Mouse (Mus musculus): ENCODE data around the gene Mcfd2. TPM values are rescaled to one million over a fixed set of nuclear protein-coding genes. Genes with fewer than 3 reads are reported as not detected.

Mcfd2 gene
- polyA plus RNA-seq, 1 experiment from 2014 or later: 57.5 TPM

- Histone ChIP-seq H3K4me3 (peak overlapping the region; percentile 72), H3K4me2 (replicated peaks) (peak overlapping the region; percentile 69), H3K9me3 (peaks cover 7% of the 10 kb centered on the region), H3K4me1 (peaks cover 12% of the 10 kb centered on the region), H3K27ac (replicated peaks) (0 out of 2 replicates have a peak overlapping the region, but pooled peaks have one; percentile 30), H3K9ac (replicated peaks) (peak overlapping the region; percentile 88), H3K27me3 (peaks cover 14% of the 10 kb centered on the region), H3K36me3 (peaks cover 15% of the 10 kb centered on the region)
- 6% methylated on average over 28 of the region's 28 CpGs for WGBS
- ATAC-seq (ENCODE audit: low FRiP score, low read depth): peak; percentile 85; the same call in 1 of the 2 replicates
Observed at GRCm38 (mm10) chr17:87264927-87265791, 576 bp downstream of the Mcfd2 start.

GRCm38 (mm10) chr17:87264054-87264830 lies 1.5 kb downstream of the Mcfd2 start:
- ATAC-seq (ENCODE audit: low FRiP score, low read depth): no peak
- Histone ChIP-seq H3K36me3 (peaks cover 24% of the 10 kb centered on the region), H3K27me3 (peaks cover 14% of the 10 kb centered on the region), H3K4me1 (peaks cover 12% of the 10 kb centered on the region), H3K27ac (replicated peaks) (no peak overlapping the region), H3K9me3 (peaks cover 7% of the 10 kb centered on the region), H3K9ac (replicated peaks) (peak overlapping the region; percentile 88; the same call in 1 of the 2 replicates), H3K4me3 (peak overlapping the region; percentile 72), H3K4me2 (replicated peaks) (peak overlapping the region; percentile 69)
- 94% methylated on average over 11 of the region's 11 CpGs for WGBS

GRCm38 (mm10) chr17:87263401-87263800 lies 2.3 kb downstream of the Mcfd2 start:
- peaks cover 12% of the 10 kb centered on the region for H3K4me1 ChIP-seq
- H3K9me3 ChIP-seq: peaks cover 7% of the 10 kb centered on the region
- ATAC-seq (ENCODE audit: low FRiP score, low read depth): no peak
- H3K27me3 ChIP-seq: peaks cover 14% of the 10 kb centered on the region
- WGBS: 93% methylated on average over 6 of the region's 6 CpGs
- no peak overlapping the region for H3K4me3 ChIP-seq
- no peak overlapping the region for H3K9ac ChIP-seq (replicated peaks)
- H3K36me3 ChIP-seq: peaks cover 29% of the 10 kb centered on the region
- H3K4me2 ChIP-seq (replicated peaks): no peak overlapping the region
- H3K27ac ChIP-seq (replicated peaks): no peak overlapping the region

GRCm38 (mm10) chr17:87255672-87256071 lies 10.1 kb downstream of the Mcfd2 start:
- 89% methylated on average over 16 of the region's 16 CpGs for WGBS
- H3K4me3 ChIP-seq: no peak overlapping the region
- no peaks in the 10 kb centered on the region for H3K4me1 ChIP-seq
- no peak overlapping the region for H3K27ac ChIP-seq (replicated peaks)
- no peak overlapping the region for H3K4me2 ChIP-seq (replicated peaks)
- H3K9me3 ChIP-seq: no peaks in the 10 kb centered on the region; the same call in 1 of the 2 replicates
- no peak for ATAC-seq (ENCODE audit: low FRiP score, low read depth)
- H3K9ac ChIP-seq (replicated peaks): no peak overlapping the region
- H3K36me3 ChIP-seq: peaks cover 71% of the 10 kb centered on the region
- no peaks in the 10 kb centered on the region for H3K27me3 ChIP-seq

GRCm38 (mm10) chr17:87254384-87254783 lies 11.4 kb downstream of the Mcfd2 start:
- Histone ChIP-seq H3K4me2 (replicated peaks) (no peak overlapping the region), H3K4me1 (no peaks in the 10 kb centered on the region), H3K9ac (replicated peaks) (no peak overlapping the region), H3K36me3 (peaks cover 58% of the 10 kb centered on the region), H3K27ac (replicated peaks) (no peak overlapping the region), H3K4me3 (no peak overlapping the region), H3K27me3 (no peaks in the 10 kb centered on the region), H3K9me3 (no peaks in the 10 kb centered on the region)
- ATAC-seq (ENCODE audit: low FRiP score, low read depth): no peak
- WGBS: 92% methylated on average over 8 of the region's 8 CpGs

GRCm38 (mm10) chr17:87246103-87246502 lies 19.6 kb downstream of the Mcfd2 start:
- H3K4me1 ChIP-seq: no peaks in the 10 kb centered on the region
- ATAC-seq (ENCODE audit: low FRiP score, low read depth): no peak

GRCm38 (mm10) chr17:87237826-87238225 lies 27.9 kb downstream of the Mcfd2 start:
- H3K4me2 ChIP-seq (replicated peaks): no peak overlapping the region
- 83% methylated on average over 11 of the region's 11 CpGs for WGBS
- no peaks in the 10 kb centered on the region for H3K36me3 ChIP-seq
- no peak overlapping the region for H3K4me3 ChIP-seq
- ATAC-seq (ENCODE audit: low FRiP score, low read depth): no peak
- H3K9me3 ChIP-seq: 0 out of 2 replicates have a peak, but pooled peaks cover 7% of the 10 kb centered on the region
- no peak overlapping the region for H3K9ac ChIP-seq (replicated peaks)
- peaks cover 9% of the 10 kb centered on the region for H3K4me1 ChIP-seq
- peak overlapping the region; percentile 43; the same call in 1 of the 2 replicates for H3K27ac ChIP-seq (replicated peaks)
- H3K27me3 ChIP-seq: no peaks in the 10 kb centered on the region

More at GRCm38 (mm10) chr17:87246103-87246502, 19.6 kb downstream of the Mcfd2 start:
- H3K36me3 ChIP-seq: no peaks in the 10 kb centered on the region
- WGBS: 74% methylated on average over 9 of the region's 9 CpGs
- no peak overlapping the region for H3K9ac ChIP-seq (replicated peaks)
- H3K27ac ChIP-seq (replicated peaks): no peak overlapping the region
- H3K4me3 ChIP-seq: no peak overlapping the region
- H3K4me2 ChIP-seq (replicated peaks): no peak overlapping the region
- H3K27me3 ChIP-seq: no peaks in the 10 kb centered on the region
- H3K9me3 ChIP-seq: 0 out of 2 replicates have a peak, but pooled peaks cover 7% of the 10 kb centered on the region

- 52% methylated on average over 18 of the region's 18 CpGs for WGBS
- Histone ChIP-seq H3K4me2 (replicated peaks) (no peak overlapping the region), H3K4me1 (peaks cover 9% of the 10 kb centered on the region), H3K27ac (replicated peaks) (peak overlapping the region; percentile 43), H3K27me3 (no peaks in the 10 kb centered on the region), H3K9ac (replicated peaks) (no peak overlapping the region), H3K9me3 (0 out of 2 replicates have a peak, but pooled peaks cover 7% of the 10 kb centered on the region), H3K36me3 (no peaks in the 10 kb centered on the region), H3K4me3 (no peak overlapping the region)
- ATAC-seq (ENCODE audit: low FRiP score, low read depth): peak; percentile 41; the same call in 1 of the 2 replicates
Observed at GRCm38 (mm10) chr17:87236725-87237650, 28.7 kb downstream of the Mcfd2 start.

- H3K36me3 ChIP-seq: no peaks in the 10 kb centered on the region
- H3K4me1 ChIP-seq: peaks cover 9% of the 10 kb centered on the region
- H3K9me3 ChIP-seq: no peaks in the 10 kb centered on the region
- H3K4me3 ChIP-seq: no peak overlapping the region
- no peak overlapping the region for H3K27ac ChIP-seq (replicated peaks)
- ATAC-seq (ENCODE audit: low FRiP score, low read depth): no peak
- no peaks in the 10 kb centered on the region for H3K27me3 ChIP-seq
- WGBS: 88% methylated on average over 6 of the region's 6 CpGs
- no peak overlapping the region for H3K9ac ChIP-seq (replicated peaks)
- no peak overlapping the region for H3K4me2 ChIP-seq (replicated peaks)
Observed at GRCm38 (mm10) chr17:87235019-87235418, 30.7 kb downstream of the Mcfd2 start.

GRCm38 (mm10) chr17:87227878-87228277 lies 37.9 kb downstream of the Mcfd2 start:
- Histone ChIP-seq H3K4me3 (no peak overlapping the region), H3K4me1 (no peaks in the 10 kb centered on the region), H3K4me2 (replicated peaks) (no peak overlapping the region), H3K27me3 (no peaks in the 10 kb centered on the region), H3K9ac (replicated peaks) (no peak overlapping the region), H3K36me3 (no peaks in the 10 kb centered on the region), H3K9me3 (0 out of 2 replicates have a peak, but pooled peaks cover 2% of the 10 kb centered on the region), H3K27ac (replicated peaks) (no peak overlapping the region)
- WGBS: 77% methylated on average over 4 of the region's 4 CpGs
- ATAC-seq (ENCODE audit: low FRiP score, low read depth): no peak

GRCm38 (mm10) chr17:87226079-87226640 lies 39.6 kb downstream of the Mcfd2 start:
- H3K27ac ChIP-seq (replicated peaks): no peak overlapping the region
- H3K27me3 ChIP-seq: no peaks in the 10 kb centered on the region
- no peak overlapping the region for H3K9ac ChIP-seq (replicated peaks)
- no peak overlapping the region for H3K4me2 ChIP-seq (replicated peaks)
- 74% methylated on average over 10 of the region's 10 CpGs for WGBS
- no peak overlapping the region for H3K4me3 ChIP-seq
- 0 out of 2 replicates have a peak, but pooled peaks cover 3% of the 10 kb centered on the region for H3K9me3 ChIP-seq
- no peaks in the 10 kb centered on the region for H3K4me1 ChIP-seq
- H3K36me3 ChIP-seq: no peaks in the 10 kb centered on the region
- no peak for ATAC-seq (ENCODE audit: low FRiP score, low read depth)

Measured in midbrain, embryonic 12.5 days (tissue).